Mouse (Mus musculus) kidney, adult 8-10 months (tissue): ENCODE measurements around the gene Fam171a2.
A peak's percentile ranks its signal among the peaks of the same experiment; 100 is the strongest.
"Not testable (repeated sequence)": the region's sequence is repeated elsewhere in the genome, so short reads cannot be mapped to it uniquely, and the experiment has no call there.

Experiments used
- DNase-seq, 2 experiments: peaks; one replicate each; pipeline ENCODE4 v3.0.0; 2022

Gene Fam171a2

DNA sequence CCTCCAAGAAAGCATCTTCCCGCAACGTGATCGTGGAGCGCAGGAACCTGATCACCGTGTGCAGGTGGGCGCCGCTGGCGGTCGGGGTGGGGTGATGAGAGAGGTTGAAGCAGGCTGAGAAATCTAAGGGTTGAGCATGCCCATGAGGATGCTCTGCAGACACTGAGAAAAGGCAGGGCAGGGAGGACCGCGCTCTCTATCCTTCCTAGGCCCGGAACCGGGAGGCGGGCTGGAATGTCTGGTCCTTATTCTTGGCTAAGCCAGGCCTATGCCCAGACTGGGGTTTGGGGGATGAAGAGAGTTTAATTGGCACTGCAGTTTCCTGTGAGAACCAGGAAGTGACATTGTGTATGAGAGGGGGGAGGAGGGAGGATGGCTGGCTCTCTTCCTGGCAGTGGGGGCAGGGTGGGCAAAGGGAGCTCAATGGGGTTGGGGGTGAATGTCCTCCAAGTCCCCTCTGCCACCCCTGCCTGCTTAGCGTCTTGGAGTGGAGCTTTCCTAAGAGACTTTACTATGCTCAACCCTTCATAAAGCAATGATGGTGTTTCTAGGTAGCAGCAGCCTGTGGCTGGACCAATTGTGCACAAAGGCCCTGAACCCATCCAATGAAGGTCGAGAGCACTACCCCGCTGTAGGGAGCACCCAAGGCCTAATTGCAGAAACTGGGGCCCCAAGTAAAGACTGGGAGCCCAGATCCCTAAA, 53.6 kb downstream of the Fam171a2 start:
- no peak for DNase-seq

DNA sequence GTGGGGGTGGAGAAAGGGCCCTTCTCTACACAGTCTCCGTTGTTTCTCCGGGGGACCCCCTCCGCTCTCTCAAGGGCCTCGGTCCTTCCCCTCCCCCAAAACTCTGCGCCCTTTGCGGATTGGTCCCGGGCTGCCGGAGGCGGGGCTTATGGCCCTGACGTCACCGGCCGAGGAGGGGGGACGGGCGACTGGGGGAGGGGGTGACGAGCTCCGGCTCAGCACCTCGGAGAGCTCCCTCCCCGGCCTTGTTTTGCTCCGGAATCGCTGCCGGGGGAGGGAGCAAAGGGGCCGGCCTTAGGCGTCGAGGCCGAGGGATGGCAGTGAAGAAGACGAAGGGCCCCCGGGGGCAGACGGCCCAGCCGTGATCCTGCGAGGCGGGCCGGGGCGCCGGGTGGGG, 54.2 kb downstream of the Fam171a2 start, which contains the start of gene Rundc3a:
Gene Rundc3a, plus strand, starts transcription at position 166 of the 397 bp plus-strand sequence.
- peak; percentile 67 to 74 for DNase-seq

DNA sequence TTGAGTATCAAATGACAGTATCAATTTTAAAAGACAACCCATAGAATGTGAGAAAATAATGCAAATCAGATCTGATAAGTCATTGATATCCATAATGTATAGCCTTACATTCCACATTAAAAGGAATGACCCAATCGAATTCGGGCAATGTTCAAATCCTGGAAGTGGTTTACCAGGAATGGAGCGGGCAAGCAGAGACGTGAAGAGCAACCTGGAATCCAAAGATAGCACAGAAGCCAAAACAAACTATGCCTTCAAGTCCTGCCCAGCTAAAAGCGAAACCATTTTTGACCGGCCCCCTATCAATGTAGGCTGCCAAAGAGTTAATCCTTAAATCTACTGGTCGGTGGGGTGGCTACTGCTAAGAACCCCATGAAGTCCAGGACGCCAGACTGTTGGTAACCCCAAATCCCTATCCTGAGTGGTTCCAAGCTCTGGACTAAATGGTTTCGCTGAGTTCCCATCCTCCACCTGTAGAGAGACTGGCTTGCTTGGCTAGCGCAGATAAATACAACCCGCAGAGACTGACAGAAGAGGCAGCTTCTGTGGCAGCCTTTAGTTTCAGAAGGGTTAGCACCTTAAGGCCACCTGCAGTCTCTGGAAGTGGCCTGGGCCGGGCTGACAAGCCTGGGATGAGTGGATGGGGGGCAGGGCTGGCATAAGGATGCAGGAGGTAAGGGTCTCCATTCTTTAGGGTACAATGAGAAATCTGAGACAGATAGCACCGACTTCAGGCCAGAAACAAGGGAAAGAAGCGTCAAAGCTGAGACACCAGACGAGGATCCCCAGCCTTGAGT, 54.8 kb downstream of the Fam171a2 start:
- no peak for DNase-seq

DNA sequence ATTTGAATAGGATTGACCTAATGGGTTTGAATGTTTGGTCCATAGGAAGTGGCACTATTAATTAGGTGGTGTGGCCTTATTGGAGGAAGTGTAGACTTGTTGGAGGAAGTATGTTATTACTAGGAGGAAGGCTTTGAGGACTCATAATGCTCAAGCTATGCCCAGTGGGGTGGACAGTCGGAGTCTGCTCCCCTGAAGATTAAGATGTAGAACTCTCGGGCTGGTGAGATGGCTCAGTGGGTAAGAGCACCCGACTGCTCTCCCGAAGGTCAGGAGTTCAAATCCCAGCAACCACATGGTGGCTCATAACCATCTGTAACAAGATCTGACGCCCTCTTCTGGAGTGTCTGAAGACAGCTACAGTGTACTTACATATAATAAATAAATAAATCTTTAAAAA, 58.0 kb downstream of the Fam171a2 start:
- not testable (repeated sequence) for DNase-seq
